Mouse (Mus musculus) T-helper 2 cell (primary cell): ENCODE results near the gene Ankrd33b.

Experiments
- in situ Hi-C: fragments of 300-600 bp; cut with MboI, MseI; formaldehyde crosslinking; loops from one replicate; pipeline ENCODE4 v1.15.1; 2025; ENCODE audit warnings: high pct_unique_total_duplicates

Gene Ankrd33b

DNA sequence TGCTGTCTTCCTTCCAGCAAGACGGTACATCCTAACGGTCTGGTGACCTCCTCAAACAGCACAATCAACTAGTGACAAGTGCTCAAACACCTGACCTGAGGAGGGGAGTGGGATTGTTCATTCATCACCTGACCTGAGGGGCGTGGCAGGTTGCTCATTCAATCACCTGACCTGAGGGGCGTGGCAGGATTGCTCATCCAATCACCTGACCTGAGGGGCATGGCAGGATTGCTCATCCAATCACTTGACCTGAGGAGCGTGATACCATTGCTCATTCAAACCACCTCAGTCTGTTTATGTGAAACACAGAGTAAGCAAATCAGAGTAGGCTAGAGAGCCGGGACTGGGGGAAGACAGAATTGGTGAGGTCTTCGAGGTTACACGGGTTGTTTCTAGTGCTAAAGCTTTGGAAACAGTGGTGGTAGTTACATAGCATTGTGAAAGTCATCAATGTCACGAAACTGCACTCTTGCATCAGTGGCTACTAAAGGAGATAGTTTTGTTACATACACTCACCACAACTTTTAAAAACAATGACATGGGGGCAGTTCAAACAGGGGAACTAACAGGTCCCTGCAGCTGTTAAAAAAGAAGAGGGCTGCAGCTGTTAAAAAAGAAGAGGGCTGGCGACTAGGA lies 28.8 kb downstream of the Ankrd33b start:
- in situ Hi-C loops: no loop called here

GRCm38 (mm10) chr15:31337983-31338382 lies 29.5 kb downstream of the Ankrd33b start:
- in situ Hi-C loops: no loop called here

DNA sequence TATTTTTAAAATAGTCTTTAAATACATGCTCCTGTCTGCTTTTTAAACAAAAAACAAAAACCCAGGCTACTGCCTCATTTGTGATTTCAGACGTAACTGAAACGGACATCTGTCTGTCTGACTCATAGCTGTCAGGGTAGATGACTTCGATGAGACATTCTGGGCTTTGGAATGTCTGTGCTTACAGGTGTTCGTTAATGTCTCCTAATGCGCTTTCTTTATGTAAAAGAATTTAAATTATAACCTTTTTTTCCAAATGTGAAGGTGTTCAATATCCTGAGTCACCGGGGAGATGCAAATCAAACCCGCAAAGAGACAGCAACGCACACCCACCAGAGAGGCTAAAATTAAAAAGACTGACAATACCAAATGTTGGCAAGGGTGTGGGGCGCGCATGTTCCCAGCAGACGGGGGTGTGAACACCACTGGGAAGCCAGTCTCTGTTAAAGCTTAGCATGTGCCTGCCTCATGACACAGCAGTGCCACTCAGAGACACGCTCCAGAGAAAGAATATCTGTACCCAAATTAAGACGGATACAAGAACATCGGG lies 30.3 kb downstream of the Ankrd33b start:
- in situ Hi-C loops: no loop called here

DNA sequence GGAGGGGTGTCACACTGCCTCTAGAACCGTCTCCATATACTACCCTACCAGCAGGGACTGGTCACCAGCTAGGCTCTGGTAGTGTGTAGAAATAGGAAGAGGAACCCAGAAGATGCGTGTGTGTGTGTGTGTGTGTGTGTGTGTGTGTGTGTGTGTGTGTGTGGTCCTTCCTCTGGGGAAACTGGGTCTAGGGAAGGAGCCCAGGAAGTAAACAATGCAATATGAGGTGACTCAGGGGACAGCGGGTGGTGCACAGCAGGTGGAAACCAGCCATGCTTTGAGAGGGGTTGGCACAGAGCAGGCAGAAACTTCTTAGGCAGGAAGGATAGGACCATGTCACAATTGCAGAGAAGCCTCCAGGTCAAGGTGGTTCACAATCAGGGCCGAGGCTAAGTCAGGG lies 30.8 kb downstream of the Ankrd33b start:
- in situ Hi-C loops: no loop called here

GRCm38 (mm10) chr15:31334829-31335228 lies 32.7 kb downstream of the Ankrd33b start:
- in situ Hi-C loops: no loop called here

GRCm38 (mm10) chr15:31332541-31333163 lies 34.9 kb downstream of the Ankrd33b start:
- in situ Hi-C loops: no loop called here

DNA sequence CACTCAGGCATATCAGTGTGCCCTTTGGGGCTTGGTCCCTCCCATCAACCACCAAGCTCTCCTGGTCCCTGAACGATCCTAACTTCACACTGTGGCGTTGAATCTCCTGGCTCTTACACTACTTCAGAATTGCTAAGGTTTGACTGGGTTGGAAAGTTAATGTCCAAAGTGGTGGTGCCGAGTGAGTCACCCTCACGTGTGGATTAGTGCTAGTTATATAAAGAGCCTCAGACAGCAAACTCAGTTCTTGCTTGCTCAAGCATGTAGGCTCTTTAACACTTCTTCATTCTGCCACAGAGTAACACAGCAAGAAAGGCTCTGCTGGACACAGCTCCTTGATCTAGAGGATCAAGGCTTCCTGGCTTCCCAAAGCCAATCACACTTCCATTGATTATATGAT lies 35.8 kb downstream of the Ankrd33b start:
- in situ Hi-C loops: no loop called here

- in situ Hi-C loops: loop anchor here (10.0 kb wide), 2 partner anchors 87 to 257 kb away; no protein-coding TSS in a partner anchor
These were observed 39.4 kb downstream of the Ankrd33b start for GRCm38 (mm10) chr15:31328082-31328614.

- in situ Hi-C loops: loop anchor here (10.0 kb wide), 2 partner anchors 89 to 259 kb away; no protein-coding TSS in a partner anchor
These were observed 41.7 kb downstream of the Ankrd33b start for GRCm38 (mm10) chr15:31325660-31326354.

GRCm38 (mm10) chr15:31324551-31324950 lies 43.0 kb downstream of the Ankrd33b start:
- in situ Hi-C loops: loop anchor here (10.0 kb wide), 2 partner anchors 90 to 260 kb away; no protein-coding TSS in a partner anchor

DNA sequence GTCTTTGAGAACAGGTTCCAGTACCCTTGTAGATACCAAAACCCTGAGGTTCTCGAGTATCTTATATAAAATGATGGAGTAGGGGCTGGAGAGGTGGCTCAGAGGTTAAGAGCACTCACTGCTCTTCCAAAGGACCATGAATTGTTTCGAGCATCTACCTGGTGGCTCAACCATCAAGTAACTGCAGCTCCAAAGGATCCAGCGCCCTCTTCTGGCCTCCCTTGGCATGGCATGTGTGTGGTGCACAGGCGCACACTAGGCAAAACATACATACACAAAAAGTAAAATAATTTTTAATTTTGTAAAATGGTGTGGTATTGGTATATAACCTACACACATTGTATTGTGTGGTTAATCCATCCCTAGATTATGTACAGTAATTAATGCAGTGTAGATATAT lies 43.8 kb downstream of the Ankrd33b start:
- in situ Hi-C loops: loop anchor here (10.0 kb wide), 2 partner anchors 91 to 261 kb away; no protein-coding TSS in a partner anchor

- in situ Hi-C loops: loop anchor here (10.0 kb wide), 2 partner anchors 94 to 264 kb away; no protein-coding TSS in a partner anchor
These were observed 46.7 kb downstream of the Ankrd33b start for GRCm38 (mm10) chr15:31320598-31321377.

GRCm38 (mm10) chr15:31319046-31319445 lies 48.5 kb downstream of the Ankrd33b start:
- in situ Hi-C loops: no loop called here

- in situ Hi-C loops: no loop called here
These were observed 49.2 kb downstream of the Ankrd33b start for GRCm38 (mm10) chr15:31318158-31318955.

- in situ Hi-C loops: no loop called here
These were observed 50.3 kb downstream of the Ankrd33b start for GRCm38 (mm10) chr15:31317056-31317805.

GRCm38 (mm10) chr15:31315630-31316231 lies 51.8 kb downstream of the Ankrd33b start:
- in situ Hi-C loops: no loop called here

DNA sequence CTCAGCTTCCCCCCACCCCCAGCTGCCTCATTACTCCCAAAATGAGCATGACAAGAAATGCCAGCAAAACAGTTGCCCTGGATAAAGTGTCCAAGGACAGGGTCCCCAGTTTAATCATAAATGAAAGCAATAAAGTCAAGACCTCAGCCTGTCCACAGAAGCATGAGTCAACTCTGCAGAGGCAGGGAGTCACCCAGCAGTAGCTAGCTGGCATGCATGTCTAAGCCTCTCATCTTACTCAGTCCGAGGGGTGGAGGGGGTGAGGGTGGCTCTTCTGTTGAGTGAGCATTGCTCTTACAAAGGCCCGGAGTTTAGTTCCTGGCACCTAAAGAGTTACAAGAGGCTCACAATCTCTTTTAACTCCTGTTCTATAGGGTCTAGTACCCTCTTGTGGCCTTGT lies 55.5 kb downstream of the Ankrd33b start:
- in situ Hi-C loops: no loop called here

DNA sequence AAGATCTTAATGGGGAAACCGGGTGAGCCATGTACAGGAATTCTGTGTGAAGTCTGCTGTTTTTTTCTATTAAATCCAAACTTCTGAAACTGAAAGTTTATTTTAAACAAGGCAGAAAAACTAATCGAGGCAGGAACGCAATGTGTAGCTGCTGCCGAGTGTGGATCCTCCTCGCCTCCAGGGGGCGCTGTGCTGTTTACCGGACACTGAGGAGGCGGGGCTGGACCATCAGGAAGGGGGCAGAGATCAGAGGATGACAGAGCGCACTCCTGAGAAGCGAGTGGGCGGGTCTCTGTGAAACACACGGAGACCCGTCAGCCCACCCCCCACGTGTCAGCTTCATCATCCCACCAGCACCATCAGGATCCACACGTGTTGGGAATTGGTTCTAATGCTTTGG lies 58.0 kb downstream of the Ankrd33b start:
- in situ Hi-C loops: no loop called here

- in situ Hi-C loops: no loop called here
These were observed 60.8 kb downstream of the Ankrd33b start for GRCm38 (mm10) chr15:31306726-31307125.
